Mouse (Mus musculus): ENCODE results near the gene Zfp771.

DNA sequence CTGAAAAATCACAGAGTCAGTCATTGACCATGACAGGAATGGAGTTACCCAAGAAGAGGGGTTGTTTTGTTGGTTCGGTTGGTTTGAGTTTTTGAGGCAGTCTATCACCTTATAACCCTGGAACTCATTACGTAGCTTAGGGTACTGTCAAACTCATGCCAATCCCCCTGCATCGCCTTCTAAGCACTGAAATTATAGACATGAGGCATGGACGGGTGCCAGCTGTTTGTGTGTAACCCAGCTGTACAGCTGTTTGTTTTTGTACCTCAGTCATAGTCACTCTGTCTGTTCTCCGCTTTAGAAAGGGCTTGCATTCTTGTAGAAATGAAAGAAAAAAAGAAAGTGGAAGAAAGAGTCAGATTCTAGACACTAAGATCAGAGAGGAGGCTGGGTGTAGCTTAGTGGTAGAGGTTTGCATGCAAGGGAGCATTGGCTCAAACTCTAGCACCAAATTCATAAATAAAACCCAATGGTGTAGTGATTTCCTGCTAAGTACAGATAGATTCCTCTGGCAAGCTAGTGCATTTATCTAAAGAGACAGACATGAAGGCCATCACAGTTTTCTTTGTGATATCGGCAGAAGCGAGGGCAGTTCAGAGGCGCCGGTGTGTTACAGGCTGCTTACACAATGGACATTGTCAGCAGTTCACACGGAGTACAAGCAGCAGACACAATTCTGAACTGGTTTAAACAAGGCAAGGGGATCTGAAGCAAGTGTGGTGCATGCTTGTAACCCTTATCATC is 18.3 kb downstream of the Zfp771 start:
- no peak for TF ChIP-seq CTCF (IDR thresholded peaks at IDR 0.05; ENCODE audit: control insufficient read depth, insufficient read depth, low read length)
- TF ChIP-seq POLR2A (IDR thresholded peaks at IDR 0.05; ENCODE audit: borderline replicate concordance, control insufficient read depth, low read depth, low read length), result no peak
